Mouse (Mus musculus) liver, embryonic 18 days (tissue): ENCODE results near the gene 9230110F15Rik. TPM values are rescaled to one million over a fixed set of nuclear protein-coding genes. Genes with fewer than 3 reads are reported as not detected.

Experiments
- polyA plus RNA-seq: library from polyadenylated mRNA; depleted of rRNA; stranded (reverse); fragments of >200 nt; gene quantifications from 2 replicates; pipeline ENCODE4 v1.2.3, GENCODE M21; 2012; rRNA removed

9230110F15Rik gene
- not detected in 2 replicates for polyA plus RNA-seq

DNA sequence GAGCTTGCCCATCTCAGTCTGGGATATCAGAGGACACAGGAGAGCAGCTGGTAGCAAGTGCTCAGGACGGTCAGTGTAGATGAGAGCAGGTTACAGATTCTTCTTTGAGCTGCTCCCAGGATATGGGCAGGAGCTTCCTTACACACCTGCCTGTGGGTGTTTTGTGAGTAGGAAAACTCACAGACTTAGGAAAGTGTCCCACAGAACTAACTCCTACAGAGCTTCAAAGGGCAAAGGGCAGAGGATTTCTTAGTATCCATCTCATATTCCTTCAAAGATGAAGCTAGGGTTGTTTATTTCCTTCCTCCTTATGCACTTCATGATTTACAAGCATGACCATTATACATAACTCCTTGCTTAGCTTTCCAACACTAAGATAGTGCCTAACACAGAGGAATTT lies at the start of gene 9230110F15Rik:
Gene 9230110F15Rik (minus strand): TSS at position 101 of the 400 bp plus-strand sequence.

DNA sequence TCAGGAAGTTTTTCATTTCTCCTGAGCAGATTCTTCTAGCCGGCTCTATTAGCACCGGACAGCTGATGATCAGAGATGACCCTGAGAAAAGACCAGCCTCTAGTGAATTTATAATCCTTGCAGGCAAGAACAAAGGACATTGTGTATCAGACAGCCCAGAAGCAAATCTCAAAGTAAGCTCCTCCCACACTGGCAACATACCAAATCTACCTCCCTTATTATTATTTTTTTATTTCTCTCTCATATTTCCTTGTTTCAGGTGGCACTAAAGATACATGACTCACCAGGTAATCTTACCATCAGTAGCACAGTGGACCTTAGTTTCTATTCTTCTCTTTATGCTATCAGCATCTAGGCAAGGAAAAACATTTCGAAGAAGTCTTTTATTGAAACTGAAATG lies 53.9 kb downstream of the 9230110F15Rik start, which contains the start of the genes Gm27235 and D730048I06Rik:
Gene Gm27235 (minus strand): TSS at position 101 of the 400 bp plus-strand sequence.
Gene D730048I06Rik (minus strand): TSS at position 112 of the 400 bp plus-strand sequence.

Other genes with a start within 250 kb of the 9230110F15Rik start
- gene Pate4, start 232.2 kb downstream of the 9230110F15Rik start, polyA plus RNA-seq = not detected in 2 replicates
- not detected in 2 replicates for gene Pate3, start 195.9 kb downstream of the 9230110F15Rik start, polyA plus RNA-seq
- not detected in 2 replicates for gene Pate1, start 156.8 kb downstream of the 9230110F15Rik start, polyA plus RNA-seq
- not detected in 2 replicates for gene Gm17677, start 103.1 kb downstream of the 9230110F15Rik start, polyA plus RNA-seq
- gene Gm17727, start 66.0 kb downstream of the 9230110F15Rik start, polyA plus RNA-seq = not detected in 2 replicates
- not detected in 2 replicates for gene Gm27235, start 54.0 kb downstream of the 9230110F15Rik start, polyA plus RNA-seq
- gene D730048I06Rik, start 54.0 kb downstream of the 9230110F15Rik start, polyA plus RNA-seq = not detected in 2 replicates
- gene 9230113P08Rik, start 64.3 kb upstream of the 9230110F15Rik start, polyA plus RNA-seq = not detected in 2 replicates